Mouse (Mus musculus): ENCODE measurements around the gene Cldn4. TPM values are rescaled to one million over a fixed set of nuclear protein-coding genes. Genes with fewer than 3 reads are reported as not detected.
"Not testable (repeated sequence)": the region's sequence is repeated elsewhere in the genome, so short reads cannot be mapped to it uniquely, and the experiment has no call there.

Cldn4 gene
- polyA plus RNA-seq, 1 experiment: 0.21 TPM

- TF ChIP-seq CTCF (IDR thresholded peaks at IDR 0.05; ENCODE audit: control insufficient read depth, insufficient read depth, insufficient replicate concordance, low read depth, low read length): no peak
- TF ChIP-seq POLR2A (IDR thresholded peaks at IDR 0.05; ENCODE audit: control insufficient read depth, low read depth, low read length): no peak
- Histone ChIP-seq H3K4me3 (ENCODE audit: control insufficient read depth, low read depth, low read length) (no peak overlapping the region), H3K27ac (ENCODE audit: control insufficient read depth, insufficient read depth, low read depth, low read length) (no peak overlapping the region), H3K27me3 (ENCODE audit: control insufficient read depth, insufficient read depth, low read length) (no peaks in the 10 kb centered on the region), H3K4me1 (ENCODE audit: control insufficient read depth, insufficient read depth, low read length) (peaks cover 11% of the 10 kb centered on the region), H3K36me3 (ENCODE audit: control insufficient read depth, insufficient read depth, low read length) (no peaks in the 10 kb centered on the region)
These were observed 7.7 kb downstream of the Cldn4 start for GRCm38 (mm10) chr5:134939069-134939468.

GRCm38 (mm10) chr5:134936626-134937185, 10.0 kb downstream of the Cldn4 start:
- Histone ChIP-seq H3K27me3 (ENCODE audit: control insufficient read depth, insufficient read depth, low read length) (no peaks in the 10 kb centered on the region), H3K36me3 (ENCODE audit: control insufficient read depth, insufficient read depth, low read length) (no peaks in the 10 kb centered on the region), H3K27ac (ENCODE audit: control insufficient read depth, insufficient read depth, low read depth, low read length) (no peak overlapping the region), H3K4me3 (ENCODE audit: control insufficient read depth, low read depth, low read length) (no peak overlapping the region), H3K4me1 (ENCODE audit: control insufficient read depth, insufficient read depth, low read length) (peaks cover 22% of the 10 kb centered on the region)
- TF ChIP-seq POLR2A (IDR thresholded peaks at IDR 0.05; ENCODE audit: control insufficient read depth, low read depth, low read length) (no peak), CTCF (IDR thresholded peaks at IDR 0.05; ENCODE audit: control insufficient read depth, insufficient read depth, insufficient replicate concordance, low read depth, low read length) (no peak)

- H3K27ac ChIP-seq (ENCODE audit: control insufficient read depth, insufficient read depth, low read depth, low read length): no peak overlapping the region
- TF ChIP-seq CTCF (IDR thresholded peaks at IDR 0.05; ENCODE audit: control insufficient read depth, insufficient read depth, insufficient replicate concordance, low read depth, low read length) (no peak), POLR2A (IDR thresholded peaks at IDR 0.05; ENCODE audit: control insufficient read depth, low read depth, low read length) (no peak)
- peaks cover 24% of the 10 kb centered on the region for H3K4me1 ChIP-seq (ENCODE audit: control insufficient read depth, insufficient read depth, low read length)
- no peaks in the 10 kb centered on the region for H3K27me3 ChIP-seq (ENCODE audit: control insufficient read depth, insufficient read depth, low read length)
- no peak overlapping the region for H3K4me3 ChIP-seq (ENCODE audit: control insufficient read depth, low read depth, low read length)
- no peaks in the 10 kb centered on the region for H3K36me3 ChIP-seq (ENCODE audit: control insufficient read depth, insufficient read depth, low read length)
These were observed 10.7 kb downstream of the Cldn4 start for GRCm38 (mm10) chr5:134936051-134936450.

GRCm38 (mm10) chr5:134934666-134935065, 12.1 kb downstream of the Cldn4 start:
- Histone ChIP-seq H3K4me1 (ENCODE audit: control insufficient read depth, insufficient read depth, low read length) (peaks cover 16% of the 10 kb centered on the region), H3K27me3 (ENCODE audit: control insufficient read depth, insufficient read depth, low read length) (no peaks in the 10 kb centered on the region), H3K27ac (ENCODE audit: control insufficient read depth, insufficient read depth, low read depth, low read length) (no peak overlapping the region), H3K4me3 (ENCODE audit: control insufficient read depth, low read depth, low read length) (no peak overlapping the region), H3K36me3 (ENCODE audit: control insufficient read depth, insufficient read depth, low read length) (no peaks in the 10 kb centered on the region)
- TF ChIP-seq POLR2A (IDR thresholded peaks at IDR 0.05; ENCODE audit: control insufficient read depth, low read depth, low read length) (no peak), CTCF (IDR thresholded peaks at IDR 0.05; ENCODE audit: control insufficient read depth, insufficient read depth, insufficient replicate concordance, low read depth, low read length) (no peak)

- not testable (repeated sequence) for H3K4me3 ChIP-seq (ENCODE audit: control insufficient read depth, low read depth, low read length); H3K27me3 ChIP-seq (ENCODE audit: control insufficient read depth, insufficient read depth, low read length); H3K36me3 ChIP-seq (ENCODE audit: control insufficient read depth, insufficient read depth, low read length); H3K27ac ChIP-seq (ENCODE audit: control insufficient read depth, insufficient read depth, low read depth, low read length)
- peaks cover 16% of the 10 kb centered on the region for H3K4me1 ChIP-seq (ENCODE audit: control insufficient read depth, insufficient read depth, low read length)
These were observed 13.0 kb downstream of the Cldn4 start for GRCm38 (mm10) chr5:134933686-134934085.

GRCm38 (mm10) chr5:134933281-134933680, 13.5 kb downstream of the Cldn4 start:
- peaks cover 16% of the 10 kb centered on the region for H3K4me1 ChIP-seq (ENCODE audit: control insufficient read depth, insufficient read depth, low read length)
- H3K27ac ChIP-seq (ENCODE audit: control insufficient read depth, insufficient read depth, low read depth, low read length): no peak overlapping the region
- no peak overlapping the region for H3K4me3 ChIP-seq (ENCODE audit: control insufficient read depth, low read depth, low read length)
- TF ChIP-seq CTCF (IDR thresholded peaks at IDR 0.05; ENCODE audit: control insufficient read depth, insufficient read depth, insufficient replicate concordance, low read depth, low read length) (no peak), POLR2A (IDR thresholded peaks at IDR 0.05; ENCODE audit: control insufficient read depth, low read depth, low read length) (no peak)
- no peaks in the 10 kb centered on the region for H3K27me3 ChIP-seq (ENCODE audit: control insufficient read depth, insufficient read depth, low read length)
- H3K36me3 ChIP-seq (ENCODE audit: control insufficient read depth, insufficient read depth, low read length): no peaks in the 10 kb centered on the region

GRCm38 (mm10) chr5:134932903-134933276, 13.8 kb downstream of the Cldn4 start:
- Histone ChIP-seq H3K27ac (ENCODE audit: control insufficient read depth, insufficient read depth, low read depth, low read length) (peak overlapping the region; percentile 56; the same call in 1 of the 2 replicates), H3K27me3 (ENCODE audit: control insufficient read depth, insufficient read depth, low read length) (no peaks in the 10 kb centered on the region), H3K4me1 (ENCODE audit: control insufficient read depth, insufficient read depth, low read length) (peaks cover 16% of the 10 kb centered on the region), H3K4me3 (ENCODE audit: control insufficient read depth, low read depth, low read length) (peak overlapping the region; percentile 90), H3K36me3 (ENCODE audit: control insufficient read depth, insufficient read depth, low read length) (no peaks in the 10 kb centered on the region)
- no peak for TF ChIP-seq CTCF (IDR thresholded peaks at IDR 0.05; ENCODE audit: control insufficient read depth, insufficient read depth, insufficient replicate concordance, low read depth, low read length)
- TF ChIP-seq POLR2A (IDR thresholded peaks at IDR 0.05; ENCODE audit: control insufficient read depth, low read depth, low read length): no peak
